Mouse (Mus musculus): ENCODE results near the gene Mark3.

Mark3 gene

GRCm38 (mm10) chr12:111562276-111562814, 12.0 kb upstream of the Mark3 start:
- DNase-seq = peak in 1 of 2 experiments; percentile 39

- no peak for DNase-seq
These were observed 11.2 kb upstream of the Mark3 start for GRCm38 (mm10) chr12:111563076-111563629.

- peak in 1 of 2 experiments; percentile 39 for DNase-seq
These were observed 9.0 kb upstream of the Mark3 start for GRCm38 (mm10) chr12:111565363-111565762.

DNA sequence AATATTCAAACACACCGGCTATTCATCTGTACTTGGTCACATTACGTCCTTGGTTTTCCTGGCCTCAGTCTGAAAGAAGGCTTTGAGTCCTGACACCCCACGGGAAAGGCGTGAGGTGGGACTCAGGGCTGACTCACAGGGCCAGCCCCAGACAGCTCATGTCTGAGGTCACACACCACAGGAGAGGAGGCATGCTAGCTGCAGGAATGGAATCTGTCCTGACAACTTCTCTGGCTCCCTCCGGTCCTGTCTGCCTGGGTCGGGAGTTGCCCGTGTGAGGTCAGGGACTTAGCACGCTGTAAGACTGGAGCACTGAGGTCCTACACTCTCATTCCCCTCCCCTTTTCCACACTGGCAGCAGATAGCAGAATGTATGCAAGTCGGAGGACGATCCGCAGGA, 5.5 kb upstream of the Mark3 start:
- no peak for DNase-seq

- DNase-seq = no peak
These were observed 1.9 kb upstream of the Mark3 start for GRCm38 (mm10) chr12:111572406-111572805.

- DNase-seq = no peak
These were observed 1.0 kb upstream of the Mark3 start for GRCm38 (mm10) chr12:111573315-111573714.

DNA sequence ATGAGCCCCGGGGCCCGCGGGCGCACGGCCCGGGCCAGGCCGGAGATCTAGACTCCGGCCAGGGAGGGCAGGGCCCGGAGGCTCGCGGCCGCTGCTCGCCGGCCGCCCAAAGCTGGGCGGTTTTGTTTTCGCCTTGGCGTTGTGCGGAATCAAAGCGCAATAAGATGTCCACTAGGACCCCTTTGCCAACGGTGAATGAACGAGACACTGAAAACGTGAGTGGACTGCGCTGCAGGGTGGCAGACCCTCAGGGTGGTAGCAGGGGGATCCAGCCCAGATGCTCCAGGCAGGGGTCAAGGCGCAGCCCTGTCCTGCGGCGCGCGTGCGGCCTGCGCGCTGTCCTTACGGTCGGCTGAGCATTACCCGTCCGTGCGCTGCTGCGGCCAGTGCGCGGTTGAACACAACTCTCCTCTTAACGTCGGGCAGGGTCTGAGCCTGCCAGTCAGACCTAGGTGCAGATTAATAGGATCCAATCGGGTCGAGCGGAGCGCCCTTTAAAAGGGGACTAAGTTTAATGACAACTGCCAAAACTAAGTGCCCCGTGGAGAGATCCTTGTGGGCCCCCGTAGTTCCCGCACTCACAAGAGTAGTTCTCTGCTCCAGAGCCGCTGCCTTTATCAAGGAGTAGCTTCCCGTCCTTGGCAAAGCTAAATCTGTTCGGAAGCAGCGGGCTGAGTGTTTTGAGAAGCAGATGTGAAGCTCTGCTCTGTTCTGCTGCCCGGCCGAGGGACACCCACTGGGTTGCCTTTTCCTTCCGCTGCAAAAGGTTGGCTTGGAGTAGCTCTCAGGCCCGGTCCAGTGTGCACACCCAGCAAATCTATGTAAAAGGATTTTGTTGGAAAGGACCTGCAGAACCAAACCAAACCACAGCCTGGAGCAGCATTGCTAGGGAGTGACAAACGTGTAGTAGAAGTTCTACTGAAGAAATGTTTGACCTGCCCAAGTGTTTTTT, 840 bp downstream of the Mark3 start:
- peak; percentile 47 to 50 for DNase-seq

GRCm38 (mm10) chr12:111583058-111583457, 8.7 kb downstream of the Mark3 start:
- DNase-seq = no peak

DNA sequence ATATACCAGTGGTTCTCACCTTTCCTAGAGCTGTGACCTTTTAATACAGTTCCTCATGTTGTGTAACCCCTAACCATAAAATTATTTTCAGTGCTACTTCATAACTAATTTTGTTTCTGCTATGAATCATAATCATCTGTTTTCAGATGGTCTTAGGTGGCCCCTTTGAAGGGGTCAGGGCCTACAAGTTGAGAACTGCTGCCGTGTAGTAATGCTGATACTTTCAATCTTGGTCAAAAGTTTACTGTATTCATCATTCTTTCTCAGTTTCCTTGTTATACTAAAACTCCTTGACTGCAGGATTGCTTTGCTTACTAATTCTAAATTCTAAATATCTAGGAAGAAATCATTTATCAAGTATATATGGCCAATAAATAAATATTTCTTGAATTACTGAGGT, 10.1 kb downstream of the Mark3 start:
- no peak for DNase-seq

DNA sequence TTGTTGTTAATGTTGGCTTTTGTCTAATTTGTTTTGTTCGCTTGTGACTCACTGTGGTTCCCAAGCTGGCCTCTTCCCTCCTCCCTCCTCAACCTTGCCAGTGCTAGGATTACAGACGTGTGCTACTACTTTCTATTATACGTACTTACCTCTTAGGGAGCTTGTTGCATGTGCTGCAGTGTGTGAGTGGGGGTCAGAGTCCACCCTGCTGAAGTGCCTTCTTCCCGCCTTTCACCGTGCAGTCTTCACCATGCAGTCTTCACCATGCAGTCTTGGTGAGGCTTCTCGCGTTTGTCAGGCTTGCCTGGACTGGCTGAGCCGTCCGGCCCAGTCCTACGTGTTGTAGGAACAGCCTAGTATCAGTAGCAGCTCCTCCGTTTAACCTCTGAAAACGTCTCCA, 12.9 kb downstream of the Mark3 start:
- no peak for DNase-seq

- DNase-seq = peak in 1 of 2 experiments; percentile 32
These were observed 18.2 kb downstream of the Mark3 start for GRCm38 (mm10) chr12:111592407-111593021.

DNA sequence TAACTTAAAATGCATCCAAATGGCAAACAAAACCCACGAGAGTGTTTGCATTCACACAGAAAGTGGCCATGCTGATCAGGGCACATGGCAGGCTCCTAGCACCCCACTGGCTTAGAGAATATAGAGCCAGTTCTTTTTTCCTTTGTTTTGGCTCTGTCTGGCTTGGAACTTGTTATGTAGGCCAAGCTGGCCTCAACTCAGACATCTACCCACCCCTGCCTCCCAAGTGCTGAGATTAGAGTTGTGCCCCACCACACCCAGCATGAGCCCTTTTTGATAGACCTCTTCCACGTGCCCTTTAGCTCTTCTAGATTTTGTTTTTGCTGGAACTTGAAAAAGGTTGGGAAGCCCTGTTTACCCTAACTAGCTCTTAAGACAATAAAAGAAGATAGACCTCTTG, 19.5 kb downstream of the Mark3 start:
- no peak for DNase-seq

GRCm38 (mm10) chr12:111597310-111597709, 23.0 kb downstream of the Mark3 start:
- no peak for DNase-seq

- DNase-seq = no peak
These were observed 24.6 kb downstream of the Mark3 start for GRCm38 (mm10) chr12:111598902-111599301.

GRCm38 (mm10) chr12:111599640-111600039, 25.3 kb downstream of the Mark3 start:
- DNase-seq = no peak

DNA sequence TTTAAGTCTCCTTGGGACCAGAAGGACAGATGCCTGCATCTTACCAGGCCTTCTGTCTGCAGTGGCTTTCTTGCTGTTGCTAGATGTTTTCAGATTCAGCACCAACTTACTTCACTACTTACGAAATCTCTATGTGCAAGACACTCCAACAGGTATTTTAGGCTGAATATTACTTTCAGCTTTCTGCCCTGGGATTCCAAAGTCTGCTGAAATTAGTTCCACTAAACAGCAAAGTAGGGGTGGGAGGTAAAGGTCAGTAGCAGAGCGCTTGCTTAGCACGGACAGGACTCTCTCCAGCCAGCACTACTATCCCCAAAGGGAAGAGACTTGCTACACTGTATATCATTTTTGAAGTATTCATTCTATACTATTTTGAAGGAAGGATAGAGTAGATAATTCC, 29.5 kb downstream of the Mark3 start:
- no peak for DNase-seq

GRCm38 (mm10) chr12:111605619-111606018, 31.3 kb downstream of the Mark3 start:
- DNase-seq = no peak

DNA sequence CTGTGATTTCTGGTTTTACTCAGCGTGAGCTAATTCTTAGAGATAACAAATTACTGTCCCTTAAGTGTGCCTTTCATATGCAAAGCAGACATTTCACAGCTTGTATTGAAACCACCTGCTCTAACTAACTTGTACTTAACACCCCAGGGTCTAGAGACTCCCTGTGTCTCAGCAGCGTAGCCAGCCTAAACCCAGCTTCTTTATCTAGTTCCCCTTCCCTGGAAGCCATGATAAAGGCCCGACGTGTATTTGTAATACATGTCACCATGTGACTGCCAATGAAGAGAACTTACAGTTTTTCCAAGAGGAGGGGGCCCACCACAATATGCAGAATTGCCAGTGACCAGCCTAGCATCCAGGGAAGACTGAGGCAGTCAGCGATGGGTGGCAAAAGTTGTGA, 33.7 kb downstream of the Mark3 start:
- no peak for DNase-seq

DNA sequence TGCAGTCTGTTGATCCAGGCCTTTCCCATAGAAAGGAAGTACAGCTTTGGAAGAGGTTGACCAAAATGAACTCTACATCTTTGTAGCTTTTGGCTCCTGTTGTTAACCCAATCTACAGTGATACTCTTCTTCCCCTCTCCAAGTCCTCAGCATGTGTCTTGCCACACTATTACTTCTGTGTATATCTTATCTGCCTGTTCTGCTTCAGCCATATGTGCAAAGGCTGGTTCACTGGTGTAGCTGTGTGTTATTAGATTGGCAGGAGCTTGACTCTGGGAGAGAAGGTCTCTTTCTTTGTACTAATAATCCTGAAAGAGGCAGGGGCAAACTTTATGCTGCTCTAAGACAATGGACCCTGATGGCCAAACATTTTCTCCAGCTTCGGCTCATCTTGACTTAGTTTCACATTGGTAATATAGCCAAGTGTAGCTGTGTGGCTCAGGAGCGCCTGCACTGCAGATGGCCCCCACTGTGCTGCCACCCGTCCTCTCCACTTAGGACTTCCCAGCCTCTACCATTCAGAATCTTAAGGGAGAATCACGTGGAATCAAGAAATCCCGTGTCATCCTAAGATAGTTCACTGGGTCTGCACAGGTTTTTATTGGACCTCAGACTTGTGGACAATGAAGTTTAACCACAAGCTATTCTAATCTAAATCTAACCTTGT, 40.3 kb downstream of the Mark3 start:
- DNase-seq = no peak

- DNase-seq = no peak
These were observed 43.9 kb downstream of the Mark3 start for GRCm38 (mm10) chr12:111618266-111618665.

DNA sequence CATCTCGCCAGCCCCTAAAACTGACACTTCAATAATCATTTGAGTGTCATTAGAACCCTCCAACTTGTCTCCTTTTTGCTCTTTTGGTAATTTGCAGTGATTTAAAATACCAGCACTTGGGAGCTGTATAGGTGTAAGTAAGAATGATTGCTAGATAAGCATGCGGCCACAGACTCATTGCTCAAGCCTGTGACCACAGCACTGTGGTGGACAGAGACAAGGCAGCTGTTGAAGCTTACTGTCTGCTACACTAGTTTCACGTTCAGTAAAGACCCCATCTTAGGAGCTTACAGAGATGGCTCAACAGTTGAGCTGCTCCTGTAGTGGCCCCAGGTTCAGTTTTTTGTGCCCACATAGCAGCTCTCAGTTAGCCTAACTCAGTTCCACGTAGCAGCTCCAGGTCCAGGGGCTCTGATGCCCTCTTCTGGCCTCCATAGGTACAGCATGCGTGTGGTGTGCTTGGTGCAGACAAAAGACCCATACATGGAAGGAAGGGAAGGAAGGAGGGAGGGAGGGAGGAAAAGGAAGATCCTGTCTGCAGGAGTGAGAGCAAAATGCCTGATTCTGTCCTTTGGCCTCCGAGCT, 73.8 kb downstream of the Mark3 start:
- DNase-seq = peak; percentile 63 to 75

DNA sequence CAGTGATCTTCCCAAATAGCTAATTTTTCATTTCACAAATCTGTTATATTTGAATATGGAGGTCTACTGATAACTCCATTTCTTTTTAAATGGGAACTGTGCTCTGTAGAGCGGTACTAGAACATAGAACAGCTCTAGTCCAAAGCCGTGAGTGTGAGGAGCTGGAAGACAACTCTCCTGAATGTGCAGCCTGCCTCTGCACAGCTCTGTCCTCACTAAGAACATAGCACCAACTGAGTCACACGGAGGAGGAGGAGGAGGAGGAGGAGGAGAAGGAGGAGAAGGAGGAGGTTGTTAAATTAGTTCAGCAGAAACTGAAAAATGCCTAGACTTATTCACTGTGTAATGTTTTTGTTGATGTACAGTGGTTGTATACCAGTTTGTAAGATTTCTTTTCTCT, 78.6 kb downstream of the Mark3 start:
- DNase-seq = no peak

GRCm38 (mm10) chr12:111653434-111653833, 79.1 kb downstream of the Mark3 start:
- peak; percentile 68 to 79 for DNase-seq
